Mouse (Mus musculus) NIH3T3 (cell line): ENCODE measurements at regions not wholly inside any gene's neighbourhood (a gene's known extent, or its start where the extent isn't known, plus 50 kb on each side); places are given as distances from the start of the nearest gene placed in this dataset.
A peak's percentile ranks its signal among the peaks of the same experiment; 100 is the strongest.

Source experiments
- DNase-seq: peaks from one replicate; pipeline ENCODE4 v3.0.0-alpha.2; 2012; ENCODE audit warnings: low read depth

DNA sequence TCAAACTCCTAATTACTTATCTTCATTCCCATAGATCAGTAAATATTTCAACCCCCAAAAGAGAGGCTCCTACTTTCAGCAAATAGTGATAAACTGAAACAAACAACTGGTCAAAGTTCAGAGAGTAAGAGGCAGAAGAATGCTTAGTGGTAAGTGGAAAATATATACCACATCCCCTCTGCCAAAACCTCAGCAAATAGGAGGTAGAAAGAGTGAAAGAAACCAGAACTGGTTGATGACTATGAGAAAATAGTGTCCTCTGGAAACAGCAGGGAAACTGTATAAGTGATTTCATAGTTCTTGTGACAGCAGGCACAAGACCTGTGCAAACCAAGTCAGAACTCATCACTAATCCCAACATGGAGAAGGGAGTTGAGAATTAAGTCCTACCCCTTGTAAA, 980.8 kb upstream of the Cited2 start:
- no peak for DNase-seq

- DNase-seq, result no peak
These were observed 971.5 kb upstream of the Cited2 start for GRCm38 (mm10) chr10:16751546-16751945.

DNA sequence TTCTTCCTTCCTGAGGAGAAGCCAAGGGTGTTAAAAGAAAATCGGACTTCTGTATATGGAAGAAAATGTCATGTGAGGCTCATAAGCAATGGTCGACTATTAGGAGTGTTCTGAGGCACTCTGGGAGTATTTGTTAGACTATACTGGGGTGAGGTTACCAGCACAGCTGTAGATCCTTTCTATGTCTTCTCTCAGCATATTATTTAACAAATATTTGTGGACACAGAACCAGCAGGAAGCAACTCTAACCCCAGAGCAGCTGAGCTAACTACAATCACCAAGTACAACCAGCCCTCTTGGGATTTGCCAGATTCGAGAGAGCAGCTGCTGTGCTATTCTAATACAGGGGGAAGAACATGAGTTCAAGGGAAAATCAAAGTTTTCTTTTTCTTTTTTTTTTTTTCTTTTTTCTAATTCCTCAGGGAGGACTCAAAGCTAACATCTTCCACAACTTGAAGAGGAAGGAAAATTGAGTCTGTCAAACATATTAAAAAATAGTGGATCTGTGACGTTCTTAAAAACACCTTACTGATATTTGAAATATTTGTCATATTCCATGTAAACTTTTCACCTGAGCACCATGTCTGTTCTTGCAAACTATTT, 933.3 kb upstream of the Cited2 start:
- no peak for DNase-seq

- peak; percentile 56 for DNase-seq
These were observed 919.0 kb upstream of the Cited2 start for GRCm38 (mm10) chr10:16803978-16804377.

GRCm38 (mm10) chr10:16810716-16811115, 912.3 kb upstream of the Cited2 start:
- no peak for DNase-seq

DNA sequence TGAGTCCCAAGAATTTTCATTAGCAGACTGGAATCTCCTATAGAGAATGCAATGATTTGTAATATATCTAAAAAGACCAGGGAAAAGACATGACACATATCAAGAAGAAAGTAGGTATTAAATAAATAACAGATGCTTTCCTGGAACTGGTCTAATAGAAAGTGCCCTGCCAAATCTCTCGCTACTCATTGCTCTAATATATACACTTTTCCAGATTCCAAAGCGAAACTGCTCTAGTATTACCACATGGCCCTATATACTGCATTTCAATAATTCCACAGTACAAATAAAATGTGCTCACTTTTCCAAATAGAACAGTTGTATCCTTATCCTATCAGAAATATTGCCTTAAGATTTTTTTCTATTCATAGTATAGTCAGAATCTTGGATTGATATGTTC, 909.0 kb upstream of the Cited2 start:
- DNase-seq, result peak; percentile 66

DNA sequence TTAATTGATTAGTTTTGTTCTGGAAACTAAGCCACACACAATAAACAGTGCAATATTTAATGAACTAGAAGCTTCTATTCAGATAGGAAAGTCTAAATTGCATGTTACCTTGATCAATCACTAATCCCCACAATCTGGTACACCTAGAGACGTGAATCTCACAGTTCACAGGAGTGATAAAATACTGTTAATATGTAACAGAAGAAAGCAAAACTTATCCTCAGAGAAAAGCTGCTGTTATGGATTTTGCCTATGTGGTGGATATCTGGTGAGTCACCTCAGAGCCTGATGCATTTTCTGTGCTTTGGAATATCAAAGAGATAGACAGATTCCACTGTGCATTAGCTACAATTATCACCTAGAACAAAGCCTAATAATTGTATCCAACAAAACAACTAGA, 861.5 kb upstream of the Cited2 start:
- DNase-seq, result no peak

- no peak for DNase-seq
These were observed 856.1 kb upstream of the Cited2 start for GRCm38 (mm10) chr10:16866914-16867313.

DNA sequence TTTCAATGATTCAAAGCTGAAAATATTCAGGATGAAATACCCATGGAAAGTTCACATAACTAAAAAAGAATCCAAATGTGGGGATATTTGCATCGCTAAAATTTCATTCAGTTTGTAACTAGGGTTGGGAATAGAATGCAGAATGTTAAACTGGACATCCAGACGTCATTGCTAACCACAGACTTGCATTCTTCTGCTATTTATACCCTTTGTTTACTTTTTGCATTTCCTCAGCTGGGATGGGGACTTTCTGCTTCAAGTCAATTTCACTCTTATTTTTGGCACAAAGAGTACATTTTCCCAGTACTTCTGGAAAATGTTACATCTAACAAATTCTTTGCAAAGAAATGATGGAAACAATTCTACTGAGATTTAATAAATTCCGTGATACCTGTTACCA, 848.9 kb upstream of the Cited2 start:
- peak; percentile 90 for DNase-seq

- peak; percentile 40 for DNase-seq
These were observed 844.8 kb upstream of the Cited2 start for GRCm38 (mm10) chr10:16878197-16878596.

GRCm38 (mm10) chr10:16893316-16893715, 829.7 kb upstream of the Cited2 start:
- DNase-seq, result peak; percentile 71

DNA sequence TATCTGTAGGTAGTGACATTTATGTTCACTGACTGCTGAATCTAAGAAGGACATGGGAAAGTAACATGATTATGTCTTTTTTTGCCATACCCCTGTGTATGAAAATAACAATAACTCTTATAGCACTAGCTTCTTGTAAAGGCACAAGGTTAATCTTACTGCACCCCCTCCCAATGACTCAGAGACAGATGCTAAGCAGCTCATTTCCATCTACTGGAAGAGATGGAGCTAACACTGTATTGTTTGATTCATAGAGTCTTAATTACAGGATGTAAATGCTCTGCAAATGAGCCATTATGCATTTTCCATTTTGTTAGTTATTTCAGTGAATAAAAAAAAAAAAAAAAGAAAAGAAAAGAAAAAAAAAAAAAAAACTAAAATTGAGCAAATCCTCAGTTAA, 827.7 kb upstream of the Cited2 start:
- DNase-seq, result peak; percentile 24

GRCm38 (mm10) chr10:16922888-16923287, 800.1 kb upstream of the Cited2 start:
- DNase-seq, result no peak

DNA sequence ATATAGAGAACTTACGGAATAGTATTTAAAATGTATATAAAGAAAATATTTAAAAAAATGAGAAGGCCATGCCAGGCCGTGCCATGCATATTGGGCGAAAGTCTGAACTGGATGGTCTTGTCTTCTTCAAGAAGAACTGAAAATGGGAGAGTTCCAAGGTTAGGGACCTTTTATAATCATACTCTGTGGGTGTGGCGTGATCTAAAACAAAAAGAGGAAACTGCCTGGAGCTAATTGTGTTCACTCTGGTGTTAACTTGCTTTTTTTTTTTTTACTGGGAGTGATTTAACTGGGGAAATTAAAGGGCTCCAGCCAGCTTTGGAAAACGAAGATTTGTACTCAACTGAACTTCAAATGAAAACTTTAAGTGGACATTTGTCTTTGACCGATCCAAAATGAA, 799.2 kb upstream of the Cited2 start:
- no peak for DNase-seq

GRCm38 (mm10) chr10:16937705-16938104, 785.3 kb upstream of the Cited2 start:
- DNase-seq, result no peak

- peak; percentile 66 for DNase-seq
These were observed 771.4 kb upstream of the Cited2 start for GRCm38 (mm10) chr10:16951636-16952035.

DNA sequence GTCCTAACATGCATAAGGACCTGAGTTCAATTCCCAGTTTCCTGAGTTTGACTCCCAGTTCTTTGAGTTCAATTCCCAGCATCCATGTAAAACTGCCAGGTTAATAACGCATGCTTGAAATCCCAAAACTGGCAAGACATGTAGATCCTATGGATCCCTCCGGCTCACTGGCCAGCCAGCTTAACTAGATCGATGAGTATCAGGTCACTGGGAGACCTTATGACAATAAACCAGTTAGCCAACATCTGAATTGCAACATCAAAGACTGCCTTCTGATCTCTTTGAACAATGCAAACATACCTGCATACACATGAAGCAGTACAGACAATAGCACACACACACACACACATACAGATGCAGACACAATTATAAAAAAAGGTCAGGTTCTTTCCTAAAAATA, 762.0 kb upstream of the Cited2 start:
- DNase-seq, result no peak

DNA sequence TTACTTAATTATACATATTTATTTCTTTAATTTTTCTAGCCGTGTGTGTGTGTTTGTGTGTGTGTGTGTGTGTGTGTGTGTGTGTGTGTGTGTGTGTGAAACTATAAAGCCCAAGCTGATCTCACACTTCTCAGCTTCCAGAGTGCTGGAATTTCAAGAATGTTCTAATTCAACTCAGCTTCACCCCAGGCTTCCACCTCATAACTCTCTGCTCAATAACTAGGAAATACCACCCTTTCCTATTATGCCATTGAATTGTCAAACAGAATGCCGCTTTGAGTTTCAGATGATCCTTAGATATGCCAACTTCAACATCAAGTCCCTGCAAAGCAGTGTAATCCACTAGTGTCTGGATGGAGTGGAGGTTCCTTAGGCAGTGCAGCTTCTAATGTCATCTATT, 760.6 kb upstream of the Cited2 start:
- no peak for DNase-seq

GRCm38 (mm10) chr10:16978770-16979169, 744.2 kb upstream of the Cited2 start:
- no peak for DNase-seq

DNA sequence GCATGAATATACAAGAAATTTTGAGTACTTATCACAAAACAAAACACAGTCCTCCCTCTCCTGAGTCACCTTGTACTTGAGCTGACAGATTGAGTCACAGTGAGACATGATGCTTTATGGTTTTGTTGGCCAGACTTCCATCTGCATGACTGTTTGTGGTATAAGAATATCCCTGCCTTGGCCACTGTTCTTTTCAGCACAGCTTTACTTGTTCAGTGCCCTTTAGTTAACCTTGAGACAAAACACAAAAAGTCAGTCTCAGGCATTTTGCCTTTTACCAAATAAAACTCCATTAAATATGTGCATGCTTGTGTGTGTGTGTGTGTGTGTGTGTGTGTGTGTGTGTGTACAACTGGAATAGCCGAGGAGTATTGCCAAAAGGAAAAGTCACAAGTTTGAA, 732.8 kb upstream of the Cited2 start:
- peak; percentile 85 for DNase-seq

- peak; percentile 33 for DNase-seq
These were observed 729.2 kb upstream of the Cited2 start for GRCm38 (mm10) chr10:16993789-16994188.

GRCm38 (mm10) chr10:16994526-16994925, 728.5 kb upstream of the Cited2 start:
- peak; percentile 48 for DNase-seq

GRCm38 (mm10) chr10:16995010-16995409, 728.0 kb upstream of the Cited2 start:
- DNase-seq, result no peak

GRCm38 (mm10) chr10:16996820-16997466, 726.1 kb upstream of the Cited2 start:
- DNase-seq, result no peak
